22 mouse cellular contexts compared by ENCODE assay signal in genomic region chr7:112747836-112748235, GRCm38 (mm10).
"Had no signal": no experiment of that assay in that cellular context is flagged by ENCODE, and none has a peak within 500 bp of the region (broad histone marks: within the 10 kb centered on the region; RNA-seq: fewer than 3 reads in every experiment).

No protein-coding gene starts in this region.

- H3K27me3 ChIP-seq: heart, embryonic 12.5 days; heart, embryonic 13.5 days; heart, embryonic 15.5 days; hindbrain, embryonic 12.5 days; hindbrain, embryonic 13.5 days; hindbrain, embryonic 15.5 days; intestine, embryonic 15.5 days had no signal

- H3K36me3 ChIP-seq: heart, embryonic 15.5 days; hindbrain, embryonic 12.5 days; hindbrain, embryonic 13.5 days; hindbrain, embryonic 15.5 days; intestine, embryonic 15.5 days had no signal

- H3K9me3 ChIP-seq: heart, embryonic 12.5 days; heart, embryonic 13.5 days; heart, embryonic 15.5 days; hindbrain, embryonic 10.5 days; hindbrain, embryonic 12.5 days; hindbrain, embryonic 13.5 days; hindbrain, embryonic 15.5 days; intestine, embryonic 15.5 days had no signal

- DNase-seq: heart, postnatal 10 days; heart, postnatal 14 days; heart, postnatal 36 days; heart, postnatal 4 days; layer of hippocampus, adult 9-11 months; layer of hippocampus, postnatal 36 days had no signal

- H3K4me3 ChIP-seq: heart, embryonic 12.5 days; heart, embryonic 13.5 days; heart, embryonic 15.5 days; hindbrain, embryonic 10.5 days; hindbrain, embryonic 12.5 days; hindbrain, embryonic 13.5 days; hindbrain, embryonic 15.5 days; intestine, embryonic 15.5 days; layer of hippocampus, adult 2 months; left cerebral cortex, adult 2 months had no signal

- H3K9ac ChIP-seq: heart, embryonic 12.5 days; heart, embryonic 13.5 days; heart, embryonic 15.5 days; hindbrain, embryonic 12.5 days; hindbrain, embryonic 13.5 days; hindbrain, embryonic 14.5 days; hindbrain, embryonic 15.5 days; intestine, embryonic 15.5 days had no signal

- H3K27ac ChIP-seq: heart, embryonic 13.5 days; heart, embryonic 15.5 days; hindbrain, embryonic 10.5 days; hindbrain, embryonic 12.5 days; hindbrain, embryonic 13.5 days; hindbrain, embryonic 14.5 days; hindbrain, embryonic 15.5 days; hindbrain, postnatal 0 days; intestine, embryonic 15.5 days; layer of hippocampus, adult 2 months; left cerebral cortex, adult 2 months had no signal

- H3K4me2 ChIP-seq: heart, embryonic 12.5 days; heart, embryonic 13.5 days; heart, embryonic 15.5 days; hindbrain, embryonic 12.5 days; hindbrain, embryonic 13.5 days; hindbrain, embryonic 14.5 days; hindbrain, embryonic 15.5 days; intestine, embryonic 15.5 days had no signal

- ATAC-seq: hindbrain, embryonic 16.5 days; hindbrain, postnatal 0 days; inflammation-experienced regulatory T-cells, adult 6 months; intestine, embryonic 15.5 days; intestine, embryonic 16.5 days; intestine, postnatal 0 days had no signal
